Mouse (Mus musculus): ENCODE data around the gene Kmt5c. TPM values are rescaled to one million over a fixed set of nuclear protein-coding genes. Genes with fewer than 3 reads are reported as not detected.
"Not testable (repeated sequence)": the region's sequence is repeated elsewhere in the genome, so short reads cannot be mapped to it uniquely, and the experiment has no call there.

The Kmt5c gene
- total RNA-seq, 4 experiments from 2014 or later, result 7.5 to 10.8 (median 9.7) TPM

GRCm38 (mm10) chr7:4789436-4789935 lies 49.6 kb downstream of the Kmt5c start, which contains the start of gene Tmem238:
Tmem238 (minus strand) TSS chr7:4789656.
- DNase-seq (ENCODE audit: low spot score), result no peak

- DNase-seq (ENCODE audit: low spot score), result peak; percentile 96
Measured at GRCm38 (mm10) chr7:4792278-4793212, 52.6 kb downstream of the Kmt5c start, which contains the start of gene Rpl28. Rpl28 (plus strand) TSS chr7:4792874.

GRCm38 (mm10) chr7:4793248-4793647 lies 53.3 kb downstream of the Kmt5c start:
- DNase-seq (ENCODE audit: low spot score), result not testable (repeated sequence)

- DNase-seq (ENCODE audit: low spot score), result no peak
Measured at GRCm38 (mm10) chr7:4793674-4794073, 53.8 kb downstream of the Kmt5c start.

- no peak for DNase-seq (ENCODE audit: low spot score)
Measured at GRCm38 (mm10) chr7:4794631-4795168, 54.8 kb downstream of the Kmt5c start.

- DNase-seq (ENCODE audit: low spot score), result peak; percentile 21
Measured at GRCm38 (mm10) chr7:4795767-4796433, 56.0 kb downstream of the Kmt5c start.

Other genes with a start within 250 kb of the Kmt5c start
- gene Ppp1r12c, start 238.4 kb upstream of the Kmt5c start, total RNA-seq (2022), result 10 to 100 TPM; 55.6 to 74.8 (median 61.6) TPM
- 10 to 100 TPM; 12.4 to 22.1 (median 19.0) TPM for gene Tnnt1, start 223.7 kb upstream of the Kmt5c start, total RNA-seq (2022)
- over 10,000 TPM in 3 of 4 experiments, 1,000 to 10,000 TPM in 1; 9,443 to 11,840 (median 11,050) TPM for gene Tnni3, start 215.9 kb upstream of the Kmt5c start, total RNA-seq (2022)
- 1 to 10 TPM; 2.3 to 3.0 (median 2.6) TPM for gene Dnaaf3, start 207.7 kb upstream of the Kmt5c start, total RNA-seq (2022)
- 1 to 10 TPM in 1 of 4 experiments, under 1 TPM in 3; 0.50 to 1.0 (median 0.83) TPM for gene Syt5, start 192.6 kb upstream of the Kmt5c start, total RNA-seq (2022)
- not detected for gene Ptprh, start 136.1 kb upstream of the Kmt5c start, total RNA-seq (2022)
- 1 to 10 TPM; 4.2 to 6.0 (median 4.8) TPM for gene Tmem86b, start 108.7 kb upstream of the Kmt5c start, total RNA-seq (2022)
- 10 to 100 TPM; 70.5 to 77.7 (median 75.8) TPM for gene Ppp6r1, start 81.1 kb upstream of the Kmt5c start, total RNA-seq (2022)
- 10 to 100 TPM; 28.4 to 36.3 (median 33.5) TPM for gene Hspbp1, start 55.0 kb upstream of the Kmt5c start, total RNA-seq (2022)
- 1 to 10 TPM in 2 of 4 experiments, under 1 TPM in 2; 0.57 to 1.2 (median 0.98) TPM for gene Brsk1, start 49.5 kb upstream of the Kmt5c start, total RNA-seq (2022)
- gene Tmem150b, start 14.9 kb upstream of the Kmt5c start, total RNA-seq (2022), result under 1 TPM in 3 of 4 experiments, not detected in 1; 0.12 to 0.24 (median 0.17) TPM
- gene Cox6b2, start 13.0 kb downstream of the Kmt5c start, total RNA-seq (2022), result 1 to 10 TPM; 1.8 to 3.8 (median 2.8) TPM
- gene Fam71e2, start 31.2 kb downstream of the Kmt5c start, total RNA-seq (2022), result not detected
- under 1 TPM in 1 of 4 experiments, not detected in 3; 0.19 TPM for gene Il11, start 42.7 kb downstream of the Kmt5c start, total RNA-seq (2022)
- gene Tmem190, start 42.8 kb downstream of the Kmt5c start, total RNA-seq (2022), result not detected
- gene Tmem238, start 49.5 kb downstream of the Kmt5c start, total RNA-seq (2022), result 1 to 10 TPM; 2.2 to 5.5 (median 5.0) TPM
- 100 to 1,000 TPM; 453 to 560 (median 508) TPM for gene Rpl28, start 52.8 kb downstream of the Kmt5c start, total RNA-seq (2022)
- gene Ube2s, start 72.5 kb downstream of the Kmt5c start, total RNA-seq (2022), result 100 to 1,000 TPM in 1 of 4 experiments, 10 to 100 TPM in 3; 76.2 to 103 (median 88.7) TPM
- gene Shisa7, start 104.6 kb downstream of the Kmt5c start, total RNA-seq (2022), result under 1 TPM in 3 of 4 experiments, not detected in 1; 0.09 to 0.56 (median 0.25) TPM
- 1 to 10 TPM; 5.3 to 6.1 (median 6.0) TPM for gene Isoc2b, start 130.1 kb downstream of the Kmt5c start, total RNA-seq (2022)
- gene Isoc2a, start 137.0 kb downstream of the Kmt5c start, total RNA-seq (2022), result 10 to 100 TPM; 52.2 to 62.9 (median 54.4) TPM
- gene Gm36210, start 166.4 kb downstream of the Kmt5c start, total RNA-seq (2022), result under 1 TPM in 2 of 4 experiments, not detected in 2; 0.22 to 0.43 TPM
- 1 to 10 TPM; 6.4 to 8.4 (median 7.5) TPM for gene Zfp628, start 175.1 kb downstream of the Kmt5c start, total RNA-seq (2022)
- 1 to 10 TPM; 4.7 to 6.7 (median 5.3) TPM for gene Nat14, start 181.9 kb downstream of the Kmt5c start, total RNA-seq (2022)
- gene Ssc5d, start 185.7 kb downstream of the Kmt5c start, total RNA-seq (2022), result 1 to 10 TPM; 1.4 to 2.5 (median 1.9) TPM
- 10 to 100 TPM; 27.3 to 40.6 (median 33.1) TPM for gene Sbk2, start 224.3 kb downstream of the Kmt5c start, total RNA-seq (2022)
- gene Sbk3, start 231.1 kb downstream of the Kmt5c start, total RNA-seq (2022), result 10 to 100 TPM; 28.3 to 70.4 (median 46.3) TPM

Data from heart, adult 8-10 months (tissue).